Mouse (Mus musculus) gastrocnemius, adult 2 months (tissue): ENCODE data around the gene Slc35f4. TPM values are rescaled to one million over a fixed set of nuclear protein-coding genes. Genes with fewer than 3 reads are reported as not detected.
"Not testable (repeated sequence)": the region's sequence is repeated elsewhere in the genome, so short reads cannot be mapped to it uniquely, and the experiment has no call there.

Source experiments
- DNase-seq: peaks from one replicate; pipeline ENCODE4 v3.0.0; 2022
- H3K27ac ChIP-seq: fragments of 200-600 bp; 2 replicates; pipeline ENCODE4 v1.8.1; 2022; ENCODE audit warnings: mild to moderate bottlenecking
- H3K4me3 ChIP-seq: fragments of 200-600 bp; 2 replicates; pipeline ENCODE4 v1.8.1; 2022; ENCODE audit warnings: mild to moderate bottlenecking, moderate library complexity
- CTCF ChIP-seq: fragments of 200-600 bp; IDR thresholded peaks from 2 replicates; pipeline ENCODE4 v1.8.1; 2022; ENCODE audit warnings: antibody characterized with exemption, mild to moderate bottlenecking, moderate library complexity
- intact Hi-C: fragments of 180-260 bp; cut with DNase I; formaldehyde crosslinking; loops from one replicate; pipeline ENCODE4 v1.15.1; 2025
- microRNA-seq: library from miRNA; unstranded; fragments of <30 nt; microRNA quantifications from one replicate; pipeline ENCODE4 v1.2.0, GENCODE M21; 2021
- total RNA-seq, 2 experiments: library from RNA; stranded (reverse); gene quantifications; 2 replicates each; pipeline ENCODE4 v1.2.3; 2021

The Slc35f4 gene
- total RNA-seq, 2 experiments from 2014 or later = not detected

DNA sequence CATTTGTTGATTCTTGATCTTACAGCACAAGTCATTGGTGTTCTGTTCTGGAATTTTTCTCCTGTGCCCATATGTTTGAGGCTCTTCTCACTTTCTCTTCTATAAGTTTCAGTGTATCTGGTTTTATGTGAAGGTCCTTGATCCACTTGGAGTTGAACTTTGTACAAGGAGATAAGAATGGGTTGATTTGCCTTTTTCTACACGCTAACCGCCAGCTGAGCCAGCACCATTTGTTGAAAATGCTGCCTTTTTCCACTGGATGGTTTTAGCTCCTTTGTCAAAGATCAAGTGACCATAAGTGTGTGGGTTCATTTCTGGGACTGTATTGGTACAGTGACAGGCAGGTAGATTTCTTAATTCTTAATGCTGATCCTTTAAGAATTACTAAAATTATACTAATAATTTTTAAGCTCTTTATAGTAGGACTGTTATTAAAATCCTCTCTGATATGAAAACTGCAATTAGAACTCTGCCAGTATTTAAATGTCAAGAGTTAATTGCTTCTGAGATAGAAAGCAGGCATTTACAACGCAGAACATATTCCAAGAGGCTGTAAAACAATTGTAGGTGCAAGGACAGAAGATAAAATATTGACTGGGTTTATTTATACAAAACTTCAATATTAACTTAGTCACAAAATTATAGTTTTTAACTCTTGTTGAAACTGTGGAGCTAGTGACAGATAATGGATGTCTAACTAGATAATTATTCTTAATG, 235.7 kb downstream of the Slc35f4 start:
- DNase-seq = no peak
- intact Hi-C loops = no loop called here
- Histone ChIP-seq H3K4me3 (no peak overlapping the region), H3K27ac (no peak overlapping the region)
- TF ChIP-seq CTCF = no peak

DNA sequence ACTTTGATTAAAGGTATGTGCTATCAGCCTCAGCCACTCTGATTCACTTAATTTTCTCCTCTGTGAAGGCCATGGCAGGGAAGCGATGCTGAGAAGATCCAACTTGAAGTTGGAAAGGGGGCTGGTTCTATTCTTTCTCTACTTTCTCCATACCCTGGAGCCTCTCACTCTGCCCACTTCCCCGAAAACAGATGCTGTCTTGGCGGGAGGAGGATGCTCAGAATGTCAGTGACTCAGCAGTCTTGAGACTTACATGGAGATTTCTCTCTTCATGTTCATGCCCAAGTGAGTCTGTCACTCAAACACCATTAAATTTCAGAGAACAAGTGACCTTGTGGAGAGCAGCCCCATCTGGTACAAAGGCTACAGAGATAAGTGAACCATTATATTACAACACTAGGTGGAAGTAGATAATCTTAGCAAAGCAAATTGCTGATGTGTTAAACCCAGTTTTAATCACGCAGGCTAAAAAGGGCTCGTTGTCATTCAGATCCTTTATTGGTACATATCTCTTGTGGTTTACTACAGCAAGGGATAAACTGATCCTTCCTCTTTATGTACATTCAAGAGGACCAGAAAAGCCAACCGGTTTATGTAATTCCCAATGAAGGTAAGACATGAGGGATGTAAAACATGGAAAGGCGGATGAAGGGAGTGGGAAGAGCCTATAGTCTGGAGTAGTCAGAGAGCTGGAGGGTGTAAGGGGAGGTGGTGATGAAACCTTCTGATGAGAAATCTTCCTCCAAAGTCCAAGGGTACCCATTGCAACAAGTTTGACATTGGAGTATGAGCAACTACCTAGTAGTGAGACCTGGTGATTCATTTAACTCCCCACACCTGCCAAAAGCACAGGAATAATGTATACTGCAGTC, 241.8 kb downstream of the Slc35f4 start:
- intact Hi-C loops = no loop called here
- Histone ChIP-seq H3K4me3 (no peak overlapping the region), H3K27ac (no peak overlapping the region)
- no peak for DNase-seq
- TF ChIP-seq CTCF = no peak

DNA sequence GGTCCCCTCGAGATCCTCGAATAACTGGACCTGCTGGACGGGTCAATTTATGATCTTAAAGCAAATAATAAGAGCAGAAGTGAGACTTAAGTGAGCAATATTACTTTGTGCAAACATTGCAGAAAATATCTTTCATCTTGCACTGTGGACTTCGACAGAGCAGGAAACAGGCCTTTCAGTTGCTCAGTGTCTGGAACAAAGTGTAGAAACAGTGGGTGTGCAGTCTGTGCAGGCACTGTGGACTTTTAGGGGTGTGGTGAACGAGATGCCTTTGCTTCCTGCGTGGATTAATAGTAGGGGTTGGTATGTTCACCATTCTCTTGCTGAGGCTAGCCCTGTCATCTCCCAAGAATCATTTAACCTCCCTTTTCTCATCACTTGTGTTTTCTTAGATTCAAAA, 247.0 kb downstream of the Slc35f4 start:
- intact Hi-C loops = no loop called here
- no peak overlapping the region for H3K27ac ChIP-seq
- no peak overlapping the region for H3K4me3 ChIP-seq
- TF ChIP-seq CTCF = no peak
- no peak for DNase-seq

DNA sequence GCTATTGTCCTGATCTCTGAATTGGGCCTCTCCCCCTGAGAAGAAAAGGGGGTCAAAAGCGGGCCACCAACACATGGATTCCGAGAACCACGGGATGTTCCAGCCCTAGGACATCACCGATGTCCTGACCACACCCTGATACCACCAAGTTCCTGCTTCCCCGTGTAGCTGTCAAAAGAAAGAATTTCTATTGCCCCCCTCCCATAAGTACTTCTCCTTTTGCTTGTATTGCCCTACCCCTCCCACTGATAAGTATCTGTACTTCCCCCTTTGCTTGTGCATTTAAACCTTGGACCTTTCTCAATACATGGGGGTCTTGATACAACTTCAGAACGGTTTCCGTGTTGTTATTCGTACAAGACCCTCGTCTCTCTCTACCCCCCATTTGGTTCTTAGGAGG, 247.4 kb downstream of the Slc35f4 start:
- intact Hi-C loops, DNase-seq, H3K4me3 ChIP-seq, H3K27ac ChIP-seq: not testable (repeated sequence)

DNA sequence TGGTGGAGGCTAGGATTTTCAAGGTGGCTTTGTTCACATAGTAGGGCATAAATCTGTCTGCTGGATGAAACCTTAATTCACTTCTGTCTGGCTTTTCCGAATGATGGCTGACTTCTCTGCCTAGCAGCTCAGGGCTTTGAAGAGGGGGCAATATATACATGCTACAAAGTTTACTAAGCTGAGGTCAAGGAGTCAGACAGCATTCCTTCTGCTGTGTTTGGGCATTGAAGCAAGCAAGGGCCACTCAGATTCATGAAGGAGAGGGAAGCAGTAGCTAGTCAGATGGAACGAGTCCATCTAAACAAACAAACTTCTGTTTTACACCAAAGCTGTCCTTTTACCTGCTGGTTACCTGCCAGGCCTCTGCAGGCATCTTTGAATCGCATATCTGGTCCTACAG, 248.2 kb downstream of the Slc35f4 start:
- TF ChIP-seq CTCF = no peak
- Histone ChIP-seq H3K27ac (no peak overlapping the region), H3K4me3 (no peak overlapping the region)
- intact Hi-C loops = no loop called here
- no peak for DNase-seq

DNA sequence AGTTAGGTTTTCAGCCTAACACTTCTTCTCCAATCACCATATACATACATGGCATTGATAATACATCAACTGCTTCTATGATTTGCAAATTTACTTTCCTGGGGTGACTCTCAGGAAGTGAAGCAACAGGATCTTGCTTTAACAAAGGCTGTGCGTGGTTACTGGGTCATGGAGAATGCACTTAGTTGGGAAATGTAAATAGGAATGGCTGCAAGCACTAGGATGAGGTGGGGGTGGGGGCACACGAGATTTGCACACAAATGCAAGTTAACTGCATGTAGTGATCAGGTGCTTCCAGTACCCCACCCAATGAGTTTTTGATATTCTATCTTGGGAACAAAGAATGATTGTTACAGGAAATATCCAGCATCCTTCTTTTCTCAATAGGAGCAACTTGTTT, 250.5 kb downstream of the Slc35f4 start:
- no peak overlapping the region for H3K27ac ChIP-seq
- intact Hi-C loops = no loop called here
- no peak overlapping the region for H3K4me3 ChIP-seq
- DNase-seq = no peak
- no peak for TF ChIP-seq CTCF

DNA sequence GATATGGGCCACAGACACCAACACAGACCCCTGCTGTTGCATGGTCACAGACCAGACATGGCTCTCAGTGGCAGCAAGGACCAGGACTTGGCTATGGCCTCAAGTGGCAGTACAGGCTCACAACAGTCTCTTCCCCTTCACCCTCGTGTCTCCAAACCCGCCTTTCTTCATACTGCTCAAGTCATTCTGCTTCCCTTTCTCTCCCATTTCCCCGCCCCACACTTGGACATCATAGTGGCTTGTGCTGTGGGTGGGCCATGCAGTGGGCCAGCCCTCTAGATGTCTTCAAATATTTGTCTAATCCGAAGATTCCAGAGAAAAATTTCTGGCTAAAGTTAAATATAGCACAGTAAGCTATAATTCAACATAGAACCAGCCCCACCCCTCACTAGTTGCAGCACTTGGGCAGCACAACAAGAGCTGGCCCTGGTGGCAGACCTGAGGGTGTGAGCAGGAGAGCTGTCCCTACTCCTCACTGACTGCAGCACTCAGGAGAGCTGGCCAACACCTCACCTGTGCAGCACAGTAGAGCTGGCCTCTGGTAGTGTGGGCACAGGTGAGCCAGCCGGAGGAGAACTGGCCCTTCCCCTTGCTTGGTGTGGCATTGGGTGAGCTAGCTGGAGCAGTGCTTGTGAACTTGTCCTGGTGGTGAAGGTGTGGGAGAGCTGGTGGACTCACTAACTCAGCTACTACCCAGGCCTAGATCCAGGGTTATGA, 260.4 kb downstream of the Slc35f4 start:
- intact Hi-C loops = no loop called here
- H3K27ac ChIP-seq = no peak overlapping the region
- DNase-seq = no peak
- no peak for TF ChIP-seq CTCF
- H3K4me3 ChIP-seq = no peak overlapping the region

Small RNA genes within 50 kb of the gene (microRNA-seq; reads per million reads assigned to microRNA genes)
- gene Gm22949 = not detected
